Mouse (Mus musculus) embryo, embryonic 10.5 days (tissue): ENCODE data around the gene Gramd1a.

Experiments
- DNase-seq: peaks from one replicate; pipeline ENCODE4 v3.0.0-alpha.2; 2015; ENCODE audit warnings: low spot score

Gene Gramd1a

GRCm38 (mm10) chr7:31122641-31123631, 32.8 kb downstream of the Gramd1a start:
- DNase-seq = no peak

GRCm38 (mm10) chr7:31119556-31119955, 36.1 kb downstream of the Gramd1a start:
- no peak for DNase-seq

GRCm38 (mm10) chr7:31118486-31118885, 37.2 kb downstream of the Gramd1a start:
- DNase-seq = no peak

- no peak for DNase-seq
Measured at GRCm38 (mm10) chr7:31117465-31117864, 38.2 kb downstream of the Gramd1a start.

GRCm38 (mm10) chr7:31116721-31117145, 39.0 kb downstream of the Gramd1a start:
- peak; percentile 42 for DNase-seq

- peak; percentile 64 for DNase-seq
Measured at GRCm38 (mm10) chr7:31115587-31116043, 40.1 kb downstream of the Gramd1a start.

- no peak for DNase-seq
Measured at GRCm38 (mm10) chr7:31115182-31115581, 40.5 kb downstream of the Gramd1a start, which contains the start of gene Hpn. Gene Hpn, minus strand, starts transcription at chr7:31115290.

- no peak for DNase-seq
Measured at GRCm38 (mm10) chr7:31114646-31115045, 41.0 kb downstream of the Gramd1a start.

- DNase-seq = no peak
Measured at GRCm38 (mm10) chr7:31113800-31114199, 41.9 kb downstream of the Gramd1a start.

GRCm38 (mm10) chr7:31112036-31112435, 43.7 kb downstream of the Gramd1a start:
- no peak for DNase-seq

- DNase-seq = no peak
Measured at GRCm38 (mm10) chr7:31110861-31111385, 44.8 kb downstream of the Gramd1a start.

GRCm38 (mm10) chr7:31109796-31110195, 45.9 kb downstream of the Gramd1a start:
- no peak for DNase-seq

- DNase-seq = no peak
Measured at GRCm38 (mm10) chr7:31109091-31109490, 46.6 kb downstream of the Gramd1a start.

- DNase-seq = no peak
Measured at GRCm38 (mm10) chr7:31107781-31108180, 47.9 kb downstream of the Gramd1a start.

GRCm38 (mm10) chr7:31106166-31106565, 49.5 kb downstream of the Gramd1a start:
- DNase-seq = no peak

GRCm38 (mm10) chr7:31105061-31105768, 50.5 kb downstream of the Gramd1a start:
- peak; percentile 53 for DNase-seq

GRCm38 (mm10) chr7:31100786-31101185, 54.9 kb downstream of the Gramd1a start:
- no peak for DNase-seq

GRCm38 (mm10) chr7:31099612-31099982, 56.1 kb downstream of the Gramd1a start:
- no peak for DNase-seq

GRCm38 (mm10) chr7:31098697-31099611, 56.7 kb downstream of the Gramd1a start:
- no peak for DNase-seq

- peak; percentile 97 for DNase-seq
Measured at GRCm38 (mm10) chr7:31097583-31098248, 58.0 kb downstream of the Gramd1a start.
